Mouse (Mus musculus) heart, postnatal 0 days (tissue): Measurements from ENCODE around the gene Fam107a.

Experiments used
- CTCF ChIP-seq: IDR thresholded peaks from 2 replicates; pipeline ENCODE4 v1.5.1; 2016; ENCODE audit warnings: antibody characterized with exemption, control low read depth, low read depth
- EP300 ChIP-seq: IDR thresholded peaks from 2 replicates; pipeline ENCODE4 v1.6.1; 2016; ENCODE audit warnings: antibody characterized with exemption, low read depth

DNA sequence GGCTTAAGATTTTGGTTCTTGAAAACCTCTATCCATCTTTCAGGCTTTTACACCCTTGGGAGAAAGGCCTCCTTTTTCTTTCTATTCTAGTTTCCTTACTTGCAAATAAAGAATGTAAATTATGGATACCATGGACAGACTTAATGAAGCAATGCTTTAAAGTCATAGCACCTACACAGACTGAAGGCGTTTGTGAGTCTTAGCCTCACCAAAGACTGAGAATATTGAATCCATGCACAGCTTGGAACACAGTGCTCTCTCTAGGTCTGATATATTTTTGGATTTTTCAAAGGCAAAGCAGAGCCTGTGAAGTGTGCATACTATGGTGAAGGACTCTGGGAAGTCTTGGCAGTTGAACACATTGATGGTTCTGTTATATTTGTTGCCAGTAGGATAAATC lies 68.6 kb downstream of the Fam107a start:
- TF ChIP-seq CTCF = no peak
- no peak for TF ChIP-seq EP300
